Mouse (Mus musculus) kidney, adult 11 months (tissue): ENCODE measurements around the gene Klf12.

ENCODE experiments used
- DNase-seq: peaks from one replicate; pipeline ENCODE4 v3.0.0; 2022

Klf12 gene

GRCm38 (mm10) chr14:100231384-100231783, 53.1 kb downstream of the Klf12 start:
- no peak for DNase-seq

GRCm38 (mm10) chr14:100228120-100228519, 56.4 kb downstream of the Klf12 start:
- DNase-seq = peak; percentile 53

GRCm38 (mm10) chr14:100227717-100228116, 56.8 kb downstream of the Klf12 start:
- DNase-seq = no peak

- peak; percentile 58 for DNase-seq
These were observed 60.3 kb downstream of the Klf12 start for GRCm38 (mm10) chr14:100224151-100224550.

- DNase-seq = no peak
These were observed 62.2 kb downstream of the Klf12 start for GRCm38 (mm10) chr14:100222260-100222659.

GRCm38 (mm10) chr14:100215213-100215785, 69.2 kb downstream of the Klf12 start:
- DNase-seq = no peak

- DNase-seq = no peak
These were observed 71.4 kb downstream of the Klf12 start for GRCm38 (mm10) chr14:100213066-100213465.

- no peak for DNase-seq
These were observed 72.7 kb downstream of the Klf12 start for GRCm38 (mm10) chr14:100211826-100212117.

GRCm38 (mm10) chr14:100211036-100211825, 73.2 kb downstream of the Klf12 start:
- peak; percentile 47 for DNase-seq

GRCm38 (mm10) chr14:100209814-100210419, 74.6 kb downstream of the Klf12 start:
- DNase-seq = no peak

- DNase-seq = no peak
These were observed 77.4 kb downstream of the Klf12 start for GRCm38 (mm10) chr14:100207081-100207480.

GRCm38 (mm10) chr14:100206207-100206606, 78.3 kb downstream of the Klf12 start:
- no peak for DNase-seq

GRCm38 (mm10) chr14:100200058-100200688, 84.3 kb downstream of the Klf12 start:
- DNase-seq = no peak

- DNase-seq = no peak
These were observed 85.8 kb downstream of the Klf12 start for GRCm38 (mm10) chr14:100198636-100199035.

GRCm38 (mm10) chr14:100197199-100197598, 87.3 kb downstream of the Klf12 start:
- no peak for DNase-seq

- DNase-seq = no peak
These were observed 94.8 kb downstream of the Klf12 start for GRCm38 (mm10) chr14:100189490-100190197.

- DNase-seq = no peak
These were observed 97.1 kb downstream of the Klf12 start for GRCm38 (mm10) chr14:100187372-100187771.

GRCm38 (mm10) chr14:100177796-100178195, 106.7 kb downstream of the Klf12 start:
- DNase-seq = no peak

- DNase-seq = no peak
These were observed 119.4 kb downstream of the Klf12 start for GRCm38 (mm10) chr14:100165075-100165474.

- no peak for DNase-seq
These were observed 127.8 kb downstream of the Klf12 start for GRCm38 (mm10) chr14:100156639-100157038.

GRCm38 (mm10) chr14:100147666-100148065, 136.8 kb downstream of the Klf12 start:
- DNase-seq = no peak

- DNase-seq = no peak
These were observed 144.1 kb downstream of the Klf12 start for GRCm38 (mm10) chr14:100140370-100140769.

GRCm38 (mm10) chr14:100134304-100134703, 150.2 kb downstream of the Klf12 start:
- DNase-seq = no peak
